9 mouse cellular contexts compared by ENCODE assay signal in genomic region chr11:95369964-95370890, GRCm38 (mm10). TPM values are rescaled to one million over a fixed set of nuclear protein-coding genes. Genes with fewer than 3 reads are reported as not detected.
DNase-seq lines count a peak whose midpoint lies in the region; ATAC-seq and TF ChIP-seq lines count a peak whose summit lies in the region.
"Had no signal": no experiment of that assay in that cellular context is flagged by ENCODE, and none has a peak within 500 bp of the region (broad histone marks: within the 10 kb centered on the region; RNA-seq: fewer than 3 reads in every experiment).

No protein-coding gene starts in this region.

- 69% methylated on average over 15 of the region's 15 CpGs for WGBS in hindbrain, embryonic 13.5 days
- WGBS in hindbrain, embryonic 12.5 days = 73% methylated on average over 15 of the region's 15 CpGs
- 55% methylated on average over 15 of the region's 15 CpGs for WGBS in kidney, postnatal 0 days

- no peak for TF ChIP-seq CTCF in CH12.LX (conservative IDR thresholded peaks at IDR 0.05 in 1 of 2, IDR thresholded peaks at IDR 0.05 in 1 of 2; ENCODE audit: low read depth in 2 of 2, low read length in 2 of 2)
- TF ChIP-seq CTCF in kidney, postnatal 0 days (IDR thresholded peaks at IDR 0.05; ENCODE audit: low read depth) = no peak

- H3K4me2 ChIP-seq in hindbrain, embryonic 13.5 days = no peak overlapping the region
- H3K4me2 ChIP-seq in hindbrain, embryonic 12.5 days (replicated peaks) = no peak overlapping the region
- H3K4me2 ChIP-seq in CH12.LX (ENCODE audit: insufficient read depth, low read depth, poor library complexity, severe bottlenecking) (0 out of 2 replicates have a peak overlapping the region, but pooled peaks have one; percentile 1), myocyte (ENCODE audit: low read depth) (peak overlapping the region; percentile 48)
- H3K4me2 ChIP-seq in kidney, postnatal 0 days (ENCODE audit: low read length) = no peak overlapping the region
- H3K4me2 ChIP-seq: neural tube, embryonic 13.5 days had no signal

- no peak overlapping the region for H3ac ChIP-seq in myocyte (ENCODE audit: control insufficient read depth, insufficient read length)

- H3K27me3 ChIP-seq in hindbrain, embryonic 13.5 days = no peaks in the 10 kb centered on the region
- H3K27me3 ChIP-seq in hindbrain, embryonic 12.5 days = no peaks in the 10 kb centered on the region
- H3K27me3 ChIP-seq in CH12.LX (replicated peaks) (peaks cover 47% of the 10 kb centered on the region), myocyte (ENCODE audit: control insufficient read depth, insufficient read depth, insufficient read length) (no peaks in the 10 kb centered on the region)
- no peaks in the 10 kb centered on the region for H3K27me3 ChIP-seq in kidney, postnatal 0 days (ENCODE audit: insufficient read depth, low read length)
- H3K27me3 ChIP-seq: neural tube, embryonic 13.5 days had no signal

- H3K9me3 ChIP-seq in hindbrain, embryonic 13.5 days = no peaks in the 10 kb centered on the region
- no peaks in the 10 kb centered on the region for H3K9me3 ChIP-seq in hindbrain, embryonic 12.5 days (replicated peaks)
- peaks cover 2% of the 10 kb centered on the region for H3K9me3 ChIP-seq in CH12.LX (replicated peaks; ENCODE audit: low read length)
- H3K9me3 ChIP-seq in kidney, postnatal 0 days (replicated peaks; ENCODE audit: low read length) = no peaks in the 10 kb centered on the region
- H3K9me3 ChIP-seq: neural tube, embryonic 13.5 days had no signal

- ATAC-seq in hindbrain, embryonic 13.5 days (ENCODE audit: low FRiP score) = no peak
- ATAC-seq in hindbrain, embryonic 12.5 days (ENCODE audit: low FRiP score) = no peak
- ATAC-seq in granulocyte monocyte progenitor cell, adult 5-6 weeks (replicated peaks; ENCODE audit: poor library complexity, severe bottlenecking) = peak; percentile 36
- ATAC-seq in kidney, postnatal 0 days (replicated peaks; ENCODE audit: low FRiP score, low read depth) = no peak
- ATAC-seq in cerebellum, adult (ENCODE audit: insufficient number of reproducible peaks, low FRiP score, low TSS enrichment) = no peak

- in situ Hi-C loops in CH12.LX (cut with MboI; ENCODE audit: low pct_ligation_motif_present, low pct_unique_long_range_greater_than_20kb, low sequenced_read_pairs) = no loop called here

- peaks cover 4% of the 10 kb centered on the region; the same call in 1 of the 2 replicates for H3K4me1 ChIP-seq in hindbrain, embryonic 13.5 days (replicated peaks)
- H3K4me1 ChIP-seq in hindbrain, embryonic 12.5 days = no peaks in the 10 kb centered on the region
- H3K4me1 ChIP-seq in CH12.LX (ENCODE audit: control insufficient read depth in 1 of 2, insufficient read depth in 2 of 2) = peaks cover 13 to 23% of the 10 kb centered on the region in 2 experiments
- 0 out of 2 replicates have a peak, but pooled peaks cover 14% of the 10 kb centered on the region for H3K4me1 ChIP-seq in kidney, postnatal 0 days (replicated peaks; ENCODE audit: insufficient read depth, low read length)
- H3K4me1 ChIP-seq: neural tube, embryonic 13.5 days had no signal

- TF ChIP-seq POLR2A in CH12.LX (IDR thresholded peaks at IDR 0.05; ENCODE audit: low read depth, low read length) (no peak), myocyte (IDR thresholded peaks at IDR 0.05; ENCODE audit: insufficient read length, low read depth) (peak; percentile 47)

- dilution Hi-C loops in CH12.LX (cut with MboI; ENCODE audit: extremely low pct_ligation_motif_present, extremely low pct_unique_long_range_greater_than_20kb, low sequenced_read_pairs) = no loop called here

- DNase-seq in CH12.LX (ENCODE audit: extremely low read depth) = peak; percentile 17
- DNase-seq in kidney, postnatal 0 days (ENCODE audit: low spot score) = peak; percentile 87
- no peak for DNase-seq in adrenal gland, postnatal 14 days

- no peak overlapping the region; the same call in 1 of the 2 replicates for H3K27ac ChIP-seq in hindbrain, embryonic 13.5 days
- H3K27ac ChIP-seq in hindbrain, embryonic 12.5 days = no peak overlapping the region
- no peak overlapping the region for H3K27ac ChIP-seq in CH12.LX (ENCODE audit: insufficient read depth, low read depth)
- H3K27ac ChIP-seq in kidney, postnatal 0 days = peak overlapping the region; percentile 61
- H3K27ac ChIP-seq: neural tube, embryonic 13.5 days had no signal

- H3K79me2 ChIP-seq in CH12.LX (replicated peaks; ENCODE audit: control insufficient read depth, extremely low read depth, insufficient read depth, poor library complexity, severe bottlenecking) = no peaks in the 10 kb centered on the region
- H3K79me2 ChIP-seq in myocyte (ENCODE audit: control insufficient read depth, insufficient read depth) = no peaks in the 10 kb centered on the region

- TF ChIP-seq EP300 in CH12.LX (IDR thresholded peaks at IDR 0.05; ENCODE audit: low read length) = no peak

- peak overlapping the region; percentile 19; the same call in 1 of the 2 replicates for H3K9ac ChIP-seq in hindbrain, embryonic 13.5 days
- H3K9ac ChIP-seq in hindbrain, embryonic 12.5 days = no peak overlapping the region
- H3K9ac ChIP-seq in CH12.LX (ENCODE audit: insufficient read depth, low read depth) = no peak overlapping the region
- H3K9ac ChIP-seq in kidney, postnatal 0 days (ENCODE audit: low read depth, low read length) = no peak overlapping the region

- H3K36me3 ChIP-seq in hindbrain, embryonic 13.5 days = peaks cover 14% of the 10 kb centered on the region
- H3K36me3 ChIP-seq in hindbrain, embryonic 12.5 days = peaks cover 16% of the 10 kb centered on the region; the same call in 1 of the 2 replicates
- H3K36me3 ChIP-seq in CH12.LX (replicated peaks in 1 of 2; ENCODE audit: control insufficient read depth in 1 of 2, insufficient read depth in 1 of 2, low read length in 1 of 2) (no peaks in the 10 kb centered on the region), myocyte (ENCODE audit: control insufficient read depth, insufficient read depth) (no peaks in the 10 kb centered on the region)
- H3K36me3 ChIP-seq in kidney, postnatal 0 days (ENCODE audit: insufficient read depth, low read length) = 0 out of 2 replicates have a peak, but pooled peaks cover 9% of the 10 kb centered on the region

- no peak overlapping the region for H3K4me3 ChIP-seq in hindbrain, embryonic 13.5 days
- H3K4me3 ChIP-seq in hindbrain, embryonic 12.5 days = no peak overlapping the region
- H3K4me3 ChIP-seq in CH12.LX (replicated peaks in 1 of 3; ENCODE audit: low read depth in 2 of 3, low read length in 2 of 3, poor library complexity in 1 of 3) = no peak overlapping the region
- H3K4me3 ChIP-seq in kidney, postnatal 0 days (replicated peaks; ENCODE audit: low read depth, low read length) = no peak overlapping the region
- no peak overlapping the region for H3K4me3 ChIP-seq in myocyte
- H3K4me3 ChIP-seq: neural tube, embryonic 13.5 days had no signal

- TF ChIP-seq RAD21 in CH12.LX (IDR thresholded peaks at IDR 0.05; ENCODE audit: low read depth, low read length) = no peak

TF ChIP-seq in CH12.LX, 34 proteins besides CTCF, POLR2A, EP300 and RAD21 (continues in another document):
- TF ChIP-seq MAX (IDR thresholded peaks at IDR 0.05; ENCODE audit: low read length) (peak; percentile 38; the same call in 1 of the 2 replicates), RCOR1 (conservative IDR thresholded peaks at IDR 0.05; ENCODE audit: low read depth, low read length) (no peak), SMC3 (IDR thresholded peaks at IDR 0.05; ENCODE audit: low read depth, low read length) (no peak), IRF4 (IDR thresholded peaks at IDR 0.05; ENCODE audit: low read depth, low read length) (no peak)

TF ChIP-seq in myocyte, 11 proteins besides CTCF, POLR2A, EP300 and RAD21 (continues in another document):
- TF ChIP-seq MYOG (IDR thresholded peaks at IDR 0.05; ENCODE audit: control insufficient read depth in 1 of 3, insufficient read depth in 1 of 3, insufficient read length in 2 of 3, low read depth in 2 of 3) (peak; percentile 98 to 99 (median 99)), TCF12 (IDR thresholded peaks at IDR 0.05; ENCODE audit: insufficient read depth, poor library complexity, severe bottlenecking) (peak; percentile 94)

RNA-seq across cellular contexts. Expression of gene Slc35b1, which starts 14.3 kb away (rescaled TPM):
- polyA plus RNA-seq in hindbrain, embryonic 13.5 days (2015; fragmentation: Nextera tagmentation; extraction: Ambion mirVana) = 133 and 135 TPM in 2 replicates
- 124 and 128 TPM in 2 replicates for polyA plus RNA-seq in hindbrain, embryonic 12.5 days (2016; fragmentation: Nextera tagmentation; extraction: Ambion mirVana)
- total RNA-seq in CH12.LX (2012; rRNA removed) (47.0 and 74.9 TPM in 2 replicates), CH12.LX (2014; rRNA removed) (75.1 and 76.4 TPM in 2 replicates)
- polyA plus RNA-seq in CH12.LX (2012; ENCODE audit: insufficient read length, low read depth) (119 and 125 TPM in 2 replicates), myocyte (2012; fragmentation: generic; extraction: Trizol) (66.7 TPM)
- total RNA-seq in granulocyte monocyte progenitor cell, adult 5-6 weeks (2014; fragmentation: Nextera tagmentation) = 66.6 and 71.2 TPM in 2 replicates
- total RNA-seq in granulocyte monocyte progenitor cell, adult 5-6 weeks (2017) = 82.3 and 85.1 TPM in 2 replicates
- 103 and 104 TPM in 2 replicates for polyA plus RNA-seq in kidney, postnatal 0 days (2015; fragmentation: Nextera tagmentation; extraction: Ambion mirVana)
- 51.0 and 62.2 TPM in 2 replicates for total RNA-seq in adrenal gland, postnatal 14 days (2021)

RNA-seq across cellular contexts. Expression of gene Fam117a, which starts 33.4 kb away (rescaled TPM):
- polyA plus RNA-seq in hindbrain, embryonic 13.5 days (2015; fragmentation: Nextera tagmentation; extraction: Ambion mirVana) = 3.5 TPM in 2 replicates
- 11.7 and 11.9 TPM in 2 replicates for polyA plus RNA-seq in hindbrain, embryonic 12.5 days (2016; fragmentation: Nextera tagmentation; extraction: Ambion mirVana)
- total RNA-seq in CH12.LX (2012; rRNA removed) (1.5 and 2.2 TPM in 2 replicates), CH12.LX (2014; rRNA removed) (0.54 and 0.62 TPM in 2 replicates)
- polyA plus RNA-seq in CH12.LX (2012; ENCODE audit: insufficient read length, low read depth) (0.91 and 0.98 TPM in 2 replicates), myocyte (2012; fragmentation: generic; extraction: Trizol) (9.7 TPM)
- total RNA-seq in granulocyte monocyte progenitor cell, adult 5-6 weeks (2014; fragmentation: Nextera tagmentation) = 127 and 147 TPM in 2 replicates
- 90.2 and 90.8 TPM in 2 replicates for total RNA-seq in granulocyte monocyte progenitor cell, adult 5-6 weeks (2017)
- 8.7 and 10.0 TPM in 2 replicates for polyA plus RNA-seq in kidney, postnatal 0 days (2015; fragmentation: Nextera tagmentation; extraction: Ambion mirVana)
- total RNA-seq in adrenal gland, postnatal 14 days (2021) = 20.2 and 21.4 TPM in 2 replicates

RNA-seq across cellular contexts. Expression of gene Spop, which starts 43.7 kb away (rescaled TPM):
- 221 and 226 TPM in 2 replicates for polyA plus RNA-seq in hindbrain, embryonic 13.5 days (2015; fragmentation: Nextera tagmentation; extraction: Ambion mirVana)
- polyA plus RNA-seq in hindbrain, embryonic 12.5 days (2016; fragmentation: Nextera tagmentation; extraction: Ambion mirVana) = 204 and 215 TPM in 2 replicates
- total RNA-seq in CH12.LX (2012; rRNA removed) (42.7 and 45.7 TPM in 2 replicates), CH12.LX (2014; rRNA removed) (51.9 and 60.6 TPM in 2 replicates)
- polyA plus RNA-seq in CH12.LX (2012; ENCODE audit: insufficient read length, low read depth) (91.8 and 103 TPM in 2 replicates), myocyte (2012; fragmentation: generic; extraction: Trizol) (54.8 TPM)
- 80.9 and 94.8 TPM in 2 replicates for total RNA-seq in granulocyte monocyte progenitor cell, adult 5-6 weeks (2014; fragmentation: Nextera tagmentation)
- total RNA-seq in granulocyte monocyte progenitor cell, adult 5-6 weeks (2017) = 65.8 and 70.6 TPM in 2 replicates
- polyA plus RNA-seq in kidney, postnatal 0 days (2015; fragmentation: Nextera tagmentation; extraction: Ambion mirVana) = 77.8 and 90.8 TPM in 2 replicates
- 110 and 123 TPM in 2 replicates for total RNA-seq in adrenal gland, postnatal 14 days (2021)

Comparison
In these comparisons a context has a peak if more than half of its experiments do, and no peak if none do; other contexts are left out.
1. H3K4me2 ChIP-seq: peak in CH12.LX (single experiment) and myocyte (single experiment); none in hindbrain, embryonic 13.5 days (single experiment), hindbrain, embryonic 12.5 days (single experiment) and kidney, postnatal 0 days (single experiment).